Mouse (Mus musculus) CH12.LX (cell line): Measurements from ENCODE around the gene Dnttip2. TPM values are rescaled to one million over a fixed set of nuclear protein-coding genes. Genes with fewer than 3 reads are reported as not detected.
A peak's percentile ranks its signal among the peaks of the same experiment; 100 is the strongest.

ENCODE experiments used
- DNase-seq: peaks from one replicate; pipeline ENCODE4 v3.0.0-alpha.2; 2013; ENCODE audit errors: extremely low read depth
- H3K27ac ChIP-seq: 2 replicates; pipeline ENCODE4 v1.5.1; 2012; ENCODE audit warnings: low read depth, mild to moderate bottlenecking, control low read depth, moderate library complexity; ENCODE audit not compliant: insufficient read depth
- H3K27me3 ChIP-seq: replicated peaks from 2 replicates; pipeline ENCODE3; 2012; ENCODE audit warnings: inconsistent platforms
- H3K36me3 ChIP-seq, 2 experiments: replicated peaks in 1 of 2; 2 replicates each; pipeline versions ENCODE3 to v1.6.1; 2012; ENCODE audit warnings: inconsistent platforms in 1 of 2, low read length in 1 of 2, mild to moderate bottlenecking in 1 of 2, mixed read lengths in 1 of 2, moderate library complexity in 1 of 2; ENCODE audit not compliant: control insufficient read depth in 1 of 2, insufficient read depth in 1 of 2
- H3K4me1 ChIP-seq, 2 experiments: 2 replicates each; pipeline ENCODE4 v1.6.1; 2012; ENCODE audit warnings: inconsistent platforms in 1 of 2, moderate library complexity in 1 of 2; ENCODE audit not compliant: insufficient read depth in 2 of 2, control insufficient read depth in 1 of 2
- H3K4me2 ChIP-seq: 2 replicates; pipeline ENCODE4 v1.6.1; 2012; ENCODE audit warnings: low read depth, mild to moderate bottlenecking, control low read depth; ENCODE audit not compliant: poor library complexity, insufficient read depth, severe bottlenecking
- H3K4me3 ChIP-seq, 3 experiments: fragments of 150-350 bp in 1 of 3; sonication (generic) in 1 of 3; replicated peaks in 1 of 3; 2 replicates each; pipeline versions ENCODE3 to v1.5.1; 2011 to 2012; ENCODE audit warnings: low read depth in 2 of 3, low read length in 2 of 3, mild to moderate bottlenecking in 2 of 3, moderate library complexity in 2 of 3, control low read depth in 1 of 3, improper control_type of control experiment in 1 of 3, inconsistent platforms in 1 of 3, mixed read lengths in 1 of 3; ENCODE audit not compliant: poor library complexity in 1 of 3
- H3K79me2 ChIP-seq: replicated peaks from 2 replicates; pipeline ENCODE4 v1.6.1; 2012; ENCODE audit warnings: mild to moderate bottlenecking, moderate library complexity; ENCODE audit not compliant: control insufficient read depth, poor library complexity, insufficient read depth, severe bottlenecking; ENCODE audit errors: extremely low read depth
- H3K9ac ChIP-seq: 2 replicates; pipeline ENCODE4 v1.6.1; 2012; ENCODE audit warnings: low read depth, mild to moderate bottlenecking, control low read depth, moderate library complexity; ENCODE audit not compliant: insufficient read depth
- H3K9me3 ChIP-seq: replicated peaks from 2 replicates; pipeline ENCODE3; 2012; ENCODE audit warnings: low read length, inconsistent platforms, mixed read lengths
- BHLHE40 ChIP-seq: IDR thresholded peaks from 2 replicates; pipeline ENCODE4 v1.6.1; 2011; ENCODE audit warnings: mild to moderate bottlenecking, low read depth, low read length, improper control_type of control experiment
- CHD1 ChIP-seq: IDR thresholded peaks from 2 replicates; pipeline ENCODE4 v1.6.1; 2012; ENCODE audit warnings: low read depth, low read length, improper control_type of control experiment, inconsistent platforms
- CTCF ChIP-seq, 2 experiments: IDR thresholded peaks in 1 of 2; conservative IDR thresholded peaks in 1 of 2; 2 replicates each; pipeline ENCODE4 v1.5.1; 2011 to 2012; ENCODE audit warnings: low read depth in 2 of 2, low read length in 2 of 2, improper control_type of control experiment in 1 of 2, inconsistent platforms in 1 of 2, mild to moderate bottlenecking in 1 of 2, moderate library complexity in 1 of 2
- GABPA ChIP-seq: IDR thresholded peaks from 2 replicates; pipeline ENCODE4 v1.6.1; 2012; ENCODE audit warnings: low read depth, low read length, improper control_type of control experiment, inconsistent platforms; ENCODE audit not compliant: insufficient replicate concordance
- HCFC1 ChIP-seq: IDR thresholded peaks from 2 replicates; pipeline ENCODE4 v1.6.1; 2012; ENCODE audit warnings: low read depth, mild to moderate bottlenecking, inconsistent platforms, low read length, improper control_type of control experiment
- JUN ChIP-seq: IDR thresholded peaks from 2 replicates; pipeline ENCODE4 v1.6.1; 2011; ENCODE audit warnings: low read depth, mild to moderate bottlenecking, low read length, improper control_type of control experiment, moderate library complexity; ENCODE audit not compliant: insufficient read depth
- MAFK ChIP-seq: IDR thresholded peaks from 2 replicates; pipeline ENCODE4 v1.6.1; 2011; ENCODE audit warnings: low read length, improper control_type of control experiment; ENCODE audit not compliant: insufficient replicate concordance
- MAX ChIP-seq: IDR thresholded peaks from 2 replicates; pipeline ENCODE4 v1.6.1; 2011; ENCODE audit warnings: low read length, improper control_type of control experiment
- MAZ ChIP-seq: IDR thresholded peaks from 2 replicates; pipeline ENCODE4 v1.6.1; 2012; ENCODE audit warnings: low read depth, mild to moderate bottlenecking, inconsistent platforms, low read length, improper control_type of control experiment, moderate library complexity
- NELFE ChIP-seq: IDR thresholded peaks from 2 replicates; pipeline ENCODE4 v1.6.1; 2011; ENCODE audit warnings: low read depth, low read length, improper control_type of control experiment
- NRF1 ChIP-seq: IDR thresholded peaks from 2 replicates; pipeline ENCODE4 v1.6.1; 2014; ENCODE audit warnings: low read depth, mild to moderate bottlenecking, inconsistent platforms, low read length, improper control_type of control experiment, moderate library complexity
- PAX5 ChIP-seq: IDR thresholded peaks from 2 replicates; pipeline ENCODE4 v1.6.1; 2012; ENCODE audit warnings: low read length, inconsistent platforms, mixed read lengths
- POLR2A ChIP-seq: IDR thresholded peaks from 2 replicates; pipeline ENCODE4 v1.6.1; 2011; ENCODE audit warnings: low read depth, mild to moderate bottlenecking, improper control_type of control experiment, low read length
- RAD21 ChIP-seq: IDR thresholded peaks from 2 replicates; pipeline ENCODE4 v1.6.1; 2011; ENCODE audit warnings: low read depth, mild to moderate bottlenecking, low read length, improper control_type of control experiment, moderate library complexity
- RCOR1 ChIP-seq: conservative IDR thresholded peaks from 2 replicates; pipeline ENCODE4 v1.6.1; 2012; ENCODE audit warnings: low read depth, mild to moderate bottlenecking, inconsistent platforms, low read length, improper control_type of control experiment
- SIN3A ChIP-seq: IDR thresholded peaks from 2 replicates; pipeline ENCODE4 v1.6.1; 2012; ENCODE audit warnings: low read length, improper control_type of control experiment, inconsistent platforms
- SMC3 ChIP-seq: IDR thresholded peaks from 2 replicates; pipeline ENCODE4 v1.6.1; 2011; ENCODE audit warnings: low read depth, low read length, improper control_type of control experiment
- TBP ChIP-seq: conservative IDR thresholded peaks from 2 replicates; pipeline ENCODE4 v1.6.1; 2011; ENCODE audit warnings: low read depth, low read length, improper control_type of control experiment
- UBTF ChIP-seq: IDR thresholded peaks from 2 replicates; pipeline ENCODE4 v1.6.1; 2012; ENCODE audit warnings: low read depth, mild to moderate bottlenecking, inconsistent platforms, low read length, improper control_type of control experiment, moderate library complexity
- ZC3H11A ChIP-seq: IDR thresholded peaks from 2 replicates; pipeline ENCODE4 v1.6.1; 2012; ENCODE audit warnings: low read depth, mild to moderate bottlenecking, inconsistent platforms, low read length, improper control_type of control experiment
- ZMIZ1 ChIP-seq: IDR thresholded peaks from 2 replicates; pipeline ENCODE4 v1.6.1; 2012; ENCODE audit warnings: low read depth, mild to moderate bottlenecking, inconsistent platforms, low read length, improper control_type of control experiment
- ZNF384 ChIP-seq: IDR thresholded peaks from 2 replicates; pipeline ENCODE4 v1.6.1; 2012; ENCODE audit warnings: low read depth, low read length, improper control_type of control experiment, inconsistent platforms
- dilution Hi-C: fragments of 300-500 bp; cut with MboI; formaldehyde crosslinking; loops from 2 replicates; pipeline ENCODE4 v1.14.3; 2020; ENCODE audit warnings: low sequenced_read_pairs; ENCODE audit not compliant: extremely low pct_unique_long_range_greater_than_20kb, extremely low pct_ligation_motif_present
- in situ Hi-C: fragments of 300-500 bp; cut with MboI; formaldehyde crosslinking; loops from 3 replicates; pipeline ENCODE4 v1.14.3; 2019; ENCODE audit warnings: low sequenced_read_pairs, low pct_ligation_motif_present, low pct_unique_long_range_greater_than_20kb, mixed read lengths
- polyA plus RNA-seq: library from polyadenylated mRNA; unstranded; fragments of >175 nt; gene quantifications from 2 replicates; pipeline ENCODE4 v1.2.1, GENCODE M21; 2012; ENCODE audit warnings: low read depth; ENCODE audit not compliant: insufficient read length
- total RNA-seq, 2 experiments: library from RNA; depleted of rRNA; stranded (reverse); fragments of 300-350 nt in 1 of 2; fragments of >200 nt in 1 of 2; gene quantifications; 2 replicates each; pipeline ENCODE4 v1.2.3; 2012 to 2014

Gene Dnttip2
- total and polyA plus RNA-seq, 3 experiments, result 41.9 to 141 (median 65.2) TPM

- Histone ChIP-seq H3K4me1 (peaks cover 12 to 49% of the 10 kb centered on the region in 2 experiments; a peak in 3 of 4 replicates), H3K9me3 (no peaks in the 10 kb centered on the region), H3K27me3 (no peaks in the 10 kb centered on the region), H3K4me2 (0 out of 2 replicates have a peak overlapping the region, but pooled peaks have one; percentile 38), H3K9ac (no peak overlapping the region), H3K4me3 (no peak overlapping the region), H3K36me3 (no peaks in the 10 kb centered on the region), H3K27ac (no peak overlapping the region), H3K79me2 (no peaks in the 10 kb centered on the region)
- no peak for TF ChIP-seq PAX5
- no peak for TF ChIP-seq POLR2A
- TF ChIP-seq ZMIZ1, result no peak
- no peak for TF ChIP-seq RCOR1
- no peak for TF ChIP-seq SIN3A
- no peak for TF ChIP-seq MAX
- TF ChIP-seq BHLHE40, result no peak
- TF ChIP-seq MAZ, result no peak
- no peak for TF ChIP-seq SMC3
- no peak for TF ChIP-seq CHD1
- TF ChIP-seq JUN, result no peak
- in situ Hi-C loops, result no loop called here
- no peak for DNase-seq
- dilution Hi-C loops, result no loop called here
These were observed 34.8 kb downstream of the Dnttip2 start for GRCm38 (mm10) chr3:122308981-122309380.

- dilution Hi-C loops, result no loop called here
- no peaks in the 10 kb centered on the region for H3K9me3 ChIP-seq
- H3K36me3 ChIP-seq, result no peaks in the 10 kb centered on the region
- H3K4me1 ChIP-seq, result peaks cover 8 to 35% of the 10 kb centered on the region in 2 experiments; a peak in 3 of 4 replicates
- no peak for TF ChIP-seq UBTF
- TF ChIP-seq RAD21, result peak; percentile 98
- no peak for TF ChIP-seq TBP
- 0 out of 2 replicates have a peak, but pooled peaks have one; percentile 18 for TF ChIP-seq RCOR1
- TF ChIP-seq HCFC1, result no peak
- no peak for TF ChIP-seq MAFK
- TF ChIP-seq ZC3H11A, result peak; percentile 98
- TF ChIP-seq ZNF384, result 0 out of 2 replicates have a peak, but pooled peaks have one; percentile 29
- peak; percentile 91 to 98 for TF ChIP-seq CTCF (conservative IDR thresholded peaks at IDR 0.05 in 1 of 2, IDR thresholded peaks at IDR 0.05 in 1 of 2; ENCODE audit: low read depth in 2 of 2, low read length in 2 of 2)
- TF ChIP-seq SMC3, result peak; percentile 99
- TF ChIP-seq POLR2A, result no peak
- TF ChIP-seq NRF1, result no peak
- no peak for TF ChIP-seq PAX5
- peak; percentile 53; the same call in 1 of the 2 replicates for TF ChIP-seq NELFE
- no peak for TF ChIP-seq SIN3A
- no peak for TF ChIP-seq ZMIZ1
- TF ChIP-seq GABPA, result no peak
- TF ChIP-seq JUN, result no peak; the same call in 1 of the 2 replicates
- TF ChIP-seq, all 38 proteins: peak for 7
- Histone ChIP-seq H3K27ac (no peak overlapping the region), H3K9ac (no peak overlapping the region), H3K4me2 (no peak overlapping the region), H3K27me3 (no peaks in the 10 kb centered on the region), H3K79me2 (no peaks in the 10 kb centered on the region), H3K4me3 (no peak overlapping the region)
- DNase-seq, result peak; percentile 80
- in situ Hi-C loops, result no loop called here
These were observed 37.9 kb downstream of the Dnttip2 start for GRCm38 (mm10) chr3:122312078-122312477.
